Mouse (Mus musculus): Measurements from ENCODE around the gene Acr.

DNA sequence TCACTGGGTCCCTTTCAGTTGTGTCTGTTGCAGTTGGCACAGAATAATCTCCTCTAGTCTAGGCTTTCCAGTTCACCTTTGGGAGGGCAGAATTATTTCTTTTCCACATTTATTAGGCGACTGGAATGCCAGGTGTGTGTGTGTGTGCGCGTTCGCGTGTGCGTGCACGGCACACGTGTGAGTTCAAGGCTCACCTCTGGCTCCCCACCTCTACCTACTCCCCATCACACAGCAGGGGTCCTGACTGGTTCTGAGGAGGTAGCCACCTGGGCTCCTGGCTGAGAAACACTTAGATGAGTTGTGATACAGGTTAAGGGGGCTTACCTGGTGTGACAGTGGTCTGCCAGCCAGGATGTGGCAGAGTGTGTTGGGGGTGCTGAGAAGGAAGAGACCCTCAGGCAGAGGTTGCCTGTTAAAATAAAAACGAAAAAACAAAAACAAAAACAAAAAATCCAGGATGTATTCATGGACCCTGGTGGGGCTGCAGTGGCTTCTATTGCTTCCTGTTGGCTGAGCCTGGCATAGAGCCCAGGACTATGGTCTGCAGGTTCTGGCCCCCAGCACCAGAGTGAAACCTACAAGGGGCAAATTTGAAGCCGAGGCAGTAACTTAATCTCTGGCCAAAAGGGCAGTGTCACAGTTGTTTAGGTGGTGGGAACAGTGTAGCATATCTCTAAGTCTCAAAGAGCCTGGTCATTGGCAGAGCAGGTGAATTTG is 45.4 kb upstream of the Acr start:
- TF ChIP-seq CTCF (IDR thresholded peaks at IDR 0.05; ENCODE audit: extremely low read depth, insufficient read depth, insufficient read length, insufficient replicate concordance) (no peak), POLR2A (IDR thresholded peaks at IDR 0.05; ENCODE audit: low read depth, low read length) (no peak)

Data from spleen, adult 2 months (tissue).